Mouse (Mus musculus) hindbrain, embryonic 10.5 days (tissue): Measurements from ENCODE around the gene Grap. TPM values are rescaled to one million over a fixed set of nuclear protein-coding genes. Genes with fewer than 3 reads are reported as not detected.
A peak's percentile ranks its signal among the peaks of the same experiment; 100 is the strongest.

Experiments used
- DNase-seq: peaks from one replicate; pipeline ENCODE4 v3.0.0-alpha.2; 2017; ENCODE audit warnings: low spot score
- H3K27ac ChIP-seq: fragments of 300-500 bp; sonication (generic); 2 replicates; pipeline ENCODE4 v1.5.1; 2016; ENCODE audit warnings: mild to moderate bottlenecking, moderate library complexity
- H3K27me3 ChIP-seq: fragments of 300-500 bp; sonication (generic); 2 replicates; pipeline ENCODE4 v1.6.1; 2016; ENCODE audit warnings: mild to moderate bottlenecking; ENCODE audit not compliant: poor library complexity, insufficient read depth, severe bottlenecking
- H3K36me3 ChIP-seq: fragments of 300-500 bp; sonication (generic); 2 replicates; pipeline ENCODE4 v1.6.1; 2016; ENCODE audit warnings: mild to moderate bottlenecking, moderate library complexity
- H3K4me1 ChIP-seq: fragments of 300-500 bp; sonication (generic); replicated peaks from 2 replicates; pipeline ENCODE4 v1.6.1; 2016; ENCODE audit warnings: mild to moderate bottlenecking
- H3K4me3 ChIP-seq: fragments of 300-500 bp; sonication (generic); 2 replicates; pipeline ENCODE4 v1.5.1; 2016; ENCODE audit warnings: mild to moderate bottlenecking, moderate library complexity
- H3K9me3 ChIP-seq: fragments of 300-500 bp; sonication (generic); 2 replicates; pipeline ENCODE4 v1.6.1; 2016; ENCODE audit warnings: mild to moderate bottlenecking, moderate library complexity
- WGBS: fragments of 180-500 bp; shearing (Covaris S2); methylation state at CpG from one replicate; pipeline ENCODE4 v1.1.7; 2016; 5-methylcytosine and 5-hydroxymethylcytosine counted together
- polyA plus RNA-seq: library from polyadenylated mRNA; unstranded; fragments of >200 nt; fragmentation: Nextera tagmentation; extraction: Ambion mirVana; gene quantifications from 2 replicates; pipeline ENCODE4 v1.2.1, GENCODE M21; 2016

Grap gene
- polyA plus RNA-seq, 1 experiment from 2014 or later, result 7.8 TPM

DNA sequence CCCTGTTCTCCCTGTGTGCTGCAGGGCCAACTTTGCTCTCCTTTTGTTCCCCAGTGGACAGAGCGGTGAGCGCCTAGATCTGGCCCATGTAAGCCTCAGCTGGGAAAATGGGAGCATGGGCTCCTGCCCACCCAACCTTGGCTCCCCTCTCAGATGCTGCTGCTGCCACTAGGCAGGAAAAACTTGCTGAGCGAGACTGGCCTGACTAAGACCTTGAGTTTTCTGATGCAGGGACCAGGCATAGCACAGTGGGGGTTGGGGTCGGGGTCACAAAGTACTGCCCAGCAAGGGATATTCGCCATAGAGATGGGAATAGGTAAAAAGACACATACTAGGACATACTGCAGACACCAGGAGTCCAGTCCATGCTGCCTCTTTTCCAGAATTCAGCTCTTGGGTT lies 14.2 kb downstream of the Grap start:
- H3K9me3 ChIP-seq, result no peaks in the 10 kb centered on the region
- WGBS, result 74% methylated on average over 5 of the region's 5 CpGs
- no peak overlapping the region for H3K27ac ChIP-seq
- peaks cover 20% of the 10 kb centered on the region; the same call in 1 of the 2 replicates for H3K27me3 ChIP-seq
- no peak for DNase-seq
- H3K4me1 ChIP-seq, result peaks cover 24% of the 10 kb centered on the region
- H3K4me3 ChIP-seq, result no peak overlapping the region
- no peaks in the 10 kb centered on the region for H3K36me3 ChIP-seq

DNA sequence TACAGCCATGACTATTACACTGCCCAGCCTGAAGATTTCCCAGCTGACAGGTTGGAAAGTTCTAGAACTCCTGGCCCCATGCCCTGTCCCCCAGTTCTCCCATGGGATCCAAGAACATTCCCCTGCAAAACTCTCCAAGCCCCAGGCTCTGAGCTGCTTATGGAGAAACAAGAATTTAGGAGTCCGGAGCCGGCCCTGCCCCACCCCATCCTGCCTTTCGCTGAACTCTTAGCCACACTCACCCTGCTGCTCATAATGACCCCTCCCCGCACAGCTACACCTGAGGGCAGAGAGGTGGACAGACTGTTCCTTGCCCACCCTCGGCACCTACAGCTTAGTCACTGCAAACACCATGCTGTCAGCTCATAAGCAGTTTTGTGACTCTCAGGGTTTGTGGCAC lies 14.7 kb downstream of the Grap start:
- no peak for DNase-seq
- Histone ChIP-seq H3K4me3 (no peak overlapping the region), H3K27ac (no peak overlapping the region), H3K4me1 (peaks cover 24% of the 10 kb centered on the region), H3K27me3 (peaks cover 25% of the 10 kb centered on the region; the same call in 1 of the 2 replicates), H3K9me3 (no peaks in the 10 kb centered on the region), H3K36me3 (no peaks in the 10 kb centered on the region)
- 80% methylated on average over 5 of the region's 5 CpGs for WGBS

DNA sequence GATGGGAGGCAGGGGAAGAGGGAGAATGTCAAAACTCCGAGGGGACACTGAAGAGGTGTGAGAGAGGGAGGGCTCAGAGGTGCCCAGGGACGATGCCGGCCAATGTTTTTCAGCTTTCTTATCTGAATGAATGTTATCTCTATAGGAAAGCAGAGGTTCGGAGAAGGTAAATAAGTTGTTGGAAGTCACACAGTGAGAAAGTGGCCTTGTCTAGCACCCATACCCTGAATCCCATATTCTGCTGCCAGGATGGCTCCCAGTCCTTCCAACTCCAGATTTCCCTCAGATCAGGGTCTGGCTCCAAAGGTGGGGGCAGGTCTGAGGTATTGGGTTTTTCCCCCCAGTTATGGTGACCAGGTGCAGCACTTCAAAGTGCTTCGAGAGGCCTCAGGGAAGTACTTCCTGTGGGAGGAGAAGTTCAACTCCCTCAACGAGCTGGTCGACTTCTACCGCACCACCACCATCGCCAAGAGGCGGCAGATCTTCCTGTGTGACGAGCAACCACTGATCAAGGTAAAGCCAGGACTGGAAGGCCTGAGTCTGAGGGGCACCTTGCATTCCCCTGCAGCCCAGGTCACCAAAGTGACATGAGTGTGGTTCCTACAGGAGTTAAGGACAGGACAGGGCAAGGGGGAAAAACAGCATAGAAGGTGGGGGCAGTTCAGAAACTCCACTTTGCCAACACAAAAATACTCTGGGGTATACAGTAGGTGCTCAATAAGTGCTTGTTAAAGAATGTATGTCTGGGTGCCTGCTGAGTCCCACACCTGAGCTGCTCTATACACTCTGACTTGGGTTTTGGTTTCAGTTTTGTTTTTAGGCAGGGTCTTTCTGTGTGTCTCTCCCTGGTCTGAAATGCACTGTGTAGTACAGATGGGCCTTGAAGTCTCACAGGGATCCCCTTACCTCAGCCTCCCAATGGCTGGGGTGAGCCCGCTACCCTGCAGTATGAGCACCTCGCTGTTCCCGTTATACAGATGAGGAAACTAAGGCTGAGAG lies 16.7 kb downstream of the Grap start:
- Histone ChIP-seq H3K4me1 (peaks cover 33% of the 10 kb centered on the region), H3K36me3 (no peaks in the 10 kb centered on the region), H3K4me3 (no peak overlapping the region), H3K27me3 (peaks cover 41% of the 10 kb centered on the region; the same call in 1 of the 2 replicates), H3K9me3 (no peaks in the 10 kb centered on the region), H3K27ac (no peak overlapping the region)
- DNase-seq, result no peak
- WGBS, result 84% methylated on average over 14 of the region's 14 CpGs

DNA sequence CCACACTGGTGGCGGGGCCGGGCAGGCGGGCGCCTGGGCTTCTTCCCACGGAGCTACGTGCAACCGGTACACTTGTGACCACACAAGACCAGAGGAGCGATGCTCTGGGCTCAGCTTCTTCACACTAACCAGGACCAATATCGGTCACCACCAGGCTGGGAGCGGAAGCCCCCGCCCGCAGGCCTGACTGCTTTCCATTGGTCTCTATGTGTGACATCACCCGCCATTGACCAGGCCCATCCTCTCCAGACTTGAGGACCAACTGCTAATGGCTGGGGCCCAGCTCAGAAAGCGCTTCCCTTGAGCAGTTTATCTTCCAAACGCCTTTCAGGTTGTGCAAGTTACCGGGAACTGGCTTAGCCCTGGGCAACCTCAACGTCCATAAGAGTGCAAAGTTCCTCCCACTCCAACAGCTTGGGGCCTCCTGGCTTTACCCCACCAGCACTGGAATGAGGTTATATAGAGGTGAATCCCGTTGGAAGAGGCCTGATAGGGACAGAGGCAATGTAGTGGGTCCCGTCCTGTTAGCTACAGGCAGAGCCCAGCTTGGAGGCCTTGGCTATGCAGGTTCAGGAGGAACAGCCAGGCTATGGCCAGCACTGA lies 18.8 kb downstream of the Grap start:
- no peaks in the 10 kb centered on the region for H3K36me3 ChIP-seq
- H3K27ac ChIP-seq, result peak overlapping the region; percentile 26; the same call in 1 of the 2 replicates
- WGBS, result 62% methylated on average over 19 of the region's 19 CpGs
- no peak for DNase-seq
- no peak overlapping the region for H3K4me3 ChIP-seq
- peaks cover 49% of the 10 kb centered on the region for H3K4me1 ChIP-seq
- peaks cover 44% of the 10 kb centered on the region; the same call in 1 of the 2 replicates for H3K27me3 ChIP-seq
- no peaks in the 10 kb centered on the region for H3K9me3 ChIP-seq

DNA sequence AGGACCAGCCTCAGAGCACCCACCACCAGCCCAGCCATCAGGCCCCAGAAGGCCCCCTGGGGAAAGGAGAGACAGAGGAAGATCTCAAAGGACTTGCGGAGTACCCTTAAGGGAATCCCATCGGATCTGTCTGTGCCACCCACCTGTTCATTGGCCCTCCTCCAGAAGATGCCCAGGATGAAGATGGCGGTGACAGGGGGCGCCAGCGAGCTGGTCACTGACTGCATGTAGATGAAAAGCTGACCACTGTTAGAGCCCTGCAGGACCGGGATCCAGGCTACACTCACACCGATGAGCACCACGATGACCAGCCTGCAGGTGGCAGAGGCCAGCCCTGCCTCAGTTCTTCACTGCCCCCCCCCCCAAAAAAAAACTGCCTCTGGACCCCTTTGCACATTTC lies 20.6 kb downstream of the Grap start:
- 32% methylated on average over 8 of the region's 8 CpGs for WGBS
- peak; percentile 48 for DNase-seq
- Histone ChIP-seq H3K36me3 (no peaks in the 10 kb centered on the region), H3K9me3 (no peaks in the 10 kb centered on the region), H3K4me3 (no peak overlapping the region), H3K4me1 (peaks cover 43% of the 10 kb centered on the region), H3K27ac (no peak overlapping the region), H3K27me3 (peaks cover 40% of the 10 kb centered on the region; the same call in 1 of the 2 replicates)

DNA sequence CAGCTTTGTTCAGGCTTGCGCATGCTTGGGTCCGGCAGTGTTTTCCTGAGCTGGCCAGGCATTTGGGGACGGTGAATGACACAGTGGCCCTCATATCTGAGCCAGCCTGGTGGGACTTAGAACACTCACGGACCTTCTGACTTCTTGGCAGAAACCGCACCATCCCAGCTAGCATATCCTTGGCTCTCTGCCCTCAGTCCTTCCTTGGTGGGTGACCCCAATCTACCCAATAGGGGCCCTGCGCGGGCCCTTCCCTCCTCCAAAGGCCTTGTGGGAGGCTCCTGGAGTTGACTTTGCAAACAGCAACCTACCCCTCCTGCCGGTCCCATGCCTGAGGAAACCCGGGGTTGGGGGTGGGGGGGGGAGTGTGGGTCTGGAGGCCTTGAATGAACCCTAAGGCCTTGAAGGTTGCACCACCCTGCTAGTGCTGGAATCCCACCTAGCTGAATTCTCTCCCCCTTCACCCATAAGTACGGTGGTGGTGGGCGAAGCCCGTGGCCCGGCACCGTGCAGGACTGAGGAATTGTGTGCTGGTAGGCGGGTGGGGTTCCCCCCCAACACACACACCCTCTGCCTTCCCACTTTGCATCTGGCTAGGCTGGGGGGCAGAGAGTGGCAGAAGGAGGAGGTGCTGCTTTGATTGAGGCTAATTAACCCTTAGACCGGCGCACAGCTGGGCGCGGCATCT lies 21.2 kb downstream of the Grap start:
- no peaks in the 10 kb centered on the region for H3K9me3 ChIP-seq
- peaks cover 39% of the 10 kb centered on the region; the same call in 1 of the 2 replicates for H3K27me3 ChIP-seq
- DNase-seq, result no peak
- peaks cover 45% of the 10 kb centered on the region for H3K4me1 ChIP-seq
- H3K4me3 ChIP-seq, result peak overlapping the region; percentile 33
- 23% methylated on average over 19 of the region's 19 CpGs for WGBS
- H3K27ac ChIP-seq, result peak overlapping the region; percentile 63
- H3K36me3 ChIP-seq, result no peaks in the 10 kb centered on the region

DNA sequence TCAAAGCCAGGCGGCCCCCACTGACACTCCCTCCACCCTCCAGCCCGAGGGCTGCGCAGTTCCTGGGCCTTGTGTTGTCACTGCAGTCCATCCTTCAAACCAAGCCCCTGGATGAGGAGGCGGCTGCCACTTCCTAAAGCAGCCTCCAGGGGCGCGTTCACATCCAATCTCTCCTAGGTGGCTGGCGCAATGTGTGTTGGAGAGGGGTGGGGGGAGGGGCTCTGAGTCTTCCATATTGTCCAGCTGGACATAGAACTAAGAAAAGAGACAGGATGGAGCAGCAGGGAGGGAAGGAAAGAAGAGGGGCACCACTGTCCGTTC lies 21.7 kb downstream of the Grap start:
- no peaks in the 10 kb centered on the region for H3K9me3 ChIP-seq
- H3K36me3 ChIP-seq, result no peaks in the 10 kb centered on the region
- peak overlapping the region; percentile 70 for H3K27ac ChIP-seq
- peaks cover 34% of the 10 kb centered on the region; the same call in 1 of the 2 replicates for H3K27me3 ChIP-seq
- WGBS, result under 1% methylated on average over 8 of the region's 8 CpGs
- H3K4me1 ChIP-seq, result peaks cover 50% of the 10 kb centered on the region
- DNase-seq, result peak; percentile 85
- peak overlapping the region; percentile 33 for H3K4me3 ChIP-seq

DNA sequence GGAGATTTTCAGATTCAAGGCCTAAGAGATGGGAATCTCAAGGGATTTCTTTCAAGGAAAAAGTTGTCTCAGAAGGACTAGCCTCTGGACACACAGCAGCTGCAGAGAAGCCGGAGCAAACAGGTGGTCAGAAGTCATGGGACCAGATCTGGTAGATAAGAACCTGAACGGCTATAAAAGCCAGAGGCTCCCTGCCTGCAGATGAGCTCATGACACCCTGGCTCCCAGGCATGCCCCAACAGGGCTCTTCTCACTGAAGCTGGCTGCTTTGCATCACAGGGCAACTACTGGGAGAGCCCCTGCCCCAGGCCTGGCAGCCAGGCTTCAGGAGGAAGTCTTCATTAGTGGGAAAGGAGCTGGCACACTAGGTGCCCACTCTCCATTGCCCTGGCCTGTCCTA lies 22.3 kb downstream of the Grap start:
- H3K9me3 ChIP-seq, result no peaks in the 10 kb centered on the region
- H3K4me3 ChIP-seq, result 0 out of 2 replicates have a peak overlapping the region, but pooled peaks have one; percentile 9
- no peaks in the 10 kb centered on the region for H3K36me3 ChIP-seq
- 61% methylated on average over 2 of the region's 2 CpGs for WGBS
- peaks cover 50% of the 10 kb centered on the region for H3K4me1 ChIP-seq
- no peak for DNase-seq
- H3K27ac ChIP-seq, result peak overlapping the region; percentile 70; the same call in 1 of the 2 replicates
- peaks cover 34% of the 10 kb centered on the region; the same call in 1 of the 2 replicates for H3K27me3 ChIP-seq

DNA sequence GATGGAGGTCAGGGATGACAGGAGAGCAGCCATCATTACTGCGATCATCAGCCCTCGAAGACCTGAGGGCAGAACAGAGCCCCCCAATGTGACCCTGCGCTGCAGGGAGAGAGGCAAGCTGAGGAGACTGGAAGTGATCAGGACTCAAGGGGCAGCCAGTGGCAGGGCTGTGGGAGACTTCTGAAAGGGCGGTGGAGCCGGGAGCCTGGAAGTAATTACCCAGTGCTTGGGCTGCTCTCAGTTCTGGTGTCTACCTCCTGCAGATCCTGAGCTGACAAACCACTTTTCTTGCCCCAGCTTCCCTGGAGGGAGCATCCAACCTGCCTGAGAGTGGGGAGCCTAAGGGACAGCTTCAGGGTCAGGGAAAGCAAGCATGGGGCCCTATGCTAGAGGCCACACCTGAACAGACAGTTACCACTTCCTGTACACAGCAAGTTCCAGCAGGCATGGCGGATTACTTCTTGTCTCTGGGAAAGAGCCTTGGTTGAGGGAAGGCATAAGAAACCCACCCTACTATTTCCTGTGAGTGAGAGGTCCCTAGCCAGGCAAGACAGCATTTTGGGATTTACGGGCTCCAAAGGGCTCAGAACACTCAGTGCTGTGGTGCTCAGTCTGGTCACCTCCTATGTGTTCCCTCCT lies 23.3 kb downstream of the Grap start:
- 0 out of 2 replicates have a peak overlapping the region, but pooled peaks have one; percentile 70 for H3K27ac ChIP-seq

DNA sequence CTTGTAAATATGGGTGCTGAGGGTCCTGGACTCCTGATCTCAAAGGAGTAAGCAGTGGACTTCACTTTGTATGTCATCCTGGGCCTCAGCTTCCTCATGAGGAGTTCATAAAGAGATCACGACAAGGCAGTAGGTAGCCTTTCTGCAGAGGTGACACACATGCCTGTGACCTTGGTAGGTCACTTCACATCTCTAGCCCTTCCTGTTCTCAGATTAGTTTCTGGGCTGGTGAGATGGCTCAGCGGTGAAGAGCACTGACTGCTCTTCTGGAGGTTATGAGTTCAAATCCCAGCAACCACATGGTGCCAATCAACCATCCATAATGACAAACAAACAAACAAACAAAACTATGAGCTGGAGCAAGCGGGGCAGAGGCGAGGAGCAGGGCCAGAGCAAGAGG lies 24.6 kb downstream of the Grap start:
- H3K27ac ChIP-seq, result no peak overlapping the region
- no peak overlapping the region for H3K4me3 ChIP-seq
- H3K36me3 ChIP-seq, result no peaks in the 10 kb centered on the region
- no peak for DNase-seq
- H3K4me1 ChIP-seq, result peaks cover 44% of the 10 kb centered on the region
- 84% methylated on average over 4 of the region's 4 CpGs for WGBS
- H3K27me3 ChIP-seq, result peaks cover 30% of the 10 kb centered on the region
- H3K9me3 ChIP-seq, result no peaks in the 10 kb centered on the region

More for the DNA sequence above, 23.3 kb downstream of the Grap start:
- H3K4me1 ChIP-seq, result peaks cover 45% of the 10 kb centered on the region
- peaks cover 28% of the 10 kb centered on the region; the same call in 1 of the 2 replicates for H3K27me3 ChIP-seq
- H3K4me3 ChIP-seq, result no peak overlapping the region
- no peaks in the 10 kb centered on the region for H3K9me3 ChIP-seq
- WGBS, result 63% methylated on average over 7 of the region's 7 CpGs
- H3K36me3 ChIP-seq, result no peaks in the 10 kb centered on the region
- peak; percentile 39 for DNase-seq

DNA sequence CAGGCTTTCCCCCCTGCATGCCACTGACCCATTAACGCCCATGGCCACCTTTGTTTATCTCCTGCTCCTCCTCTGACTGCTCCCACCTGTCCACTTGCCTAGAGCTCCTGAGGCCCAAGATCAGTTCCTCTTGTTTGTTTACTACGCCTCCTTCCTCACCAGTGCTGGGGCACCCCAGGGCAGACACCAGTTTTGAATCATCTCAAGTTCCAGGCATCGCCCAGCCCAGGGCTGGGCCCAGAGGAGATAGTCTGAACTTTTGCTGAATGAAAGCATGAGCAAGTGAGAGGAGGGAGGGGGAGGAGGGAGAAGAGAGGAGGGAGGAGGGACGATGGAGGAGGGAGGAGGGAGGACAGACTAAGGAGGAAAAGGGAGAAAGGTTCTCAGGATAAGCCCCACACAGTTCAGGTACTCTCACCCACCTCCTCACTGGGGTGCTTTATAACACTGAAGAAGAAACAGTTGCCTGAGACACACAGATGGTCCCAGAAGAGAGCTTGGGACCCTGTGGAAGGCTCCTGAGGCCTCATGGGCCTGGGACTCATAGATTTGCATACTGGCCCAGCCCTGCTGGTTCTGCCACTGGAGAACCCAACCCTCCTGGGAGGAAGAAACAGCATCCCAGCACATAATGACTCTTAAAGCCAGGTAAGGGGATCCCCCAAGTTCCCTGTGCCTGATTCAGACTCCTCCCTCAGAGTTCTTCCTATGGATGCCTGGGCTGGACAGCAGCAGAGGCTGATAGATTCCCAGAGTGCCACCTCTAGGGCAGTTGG lies 26.2 kb downstream of the Grap start:
- H3K4me1 ChIP-seq, result peaks cover 48% of the 10 kb centered on the region
- 67% methylated on average over 4 of the region's 4 CpGs for WGBS
- H3K4me3 ChIP-seq, result no peak overlapping the region
- H3K27ac ChIP-seq, result no peak overlapping the region
- peaks cover 31% of the 10 kb centered on the region for H3K27me3 ChIP-seq
- H3K9me3 ChIP-seq, result no peaks in the 10 kb centered on the region
- H3K36me3 ChIP-seq, result no peaks in the 10 kb centered on the region
- no peak for DNase-seq
